Mouse (Mus musculus) embryonic facial prominence, embryonic 10.5 days (tissue): ENCODE data around the gene Foxk1. TPM values are rescaled to one million over a fixed set of nuclear protein-coding genes. Genes with fewer than 3 reads are reported as not detected.

Source experiments
- DNase-seq: peaks from one replicate; pipeline ENCODE4 v3.0.0-alpha.2; 2017; ENCODE audit warnings: low spot score
- H3K27ac ChIP-seq: fragments of 300-500 bp; sonication (generic); replicated peaks from 2 replicates; pipeline ENCODE4 v1.5.1; 2016; ENCODE audit warnings: mild to moderate bottlenecking
- H3K27me3 ChIP-seq: fragments of 300-500 bp; sonication (generic); replicated peaks from 2 replicates; pipeline ENCODE4 v1.6.1; 2016; ENCODE audit warnings: low read depth, mild to moderate bottlenecking; ENCODE audit not compliant: poor library complexity, severe bottlenecking
- H3K36me3 ChIP-seq: fragments of 300-500 bp; sonication (generic); replicated peaks from 2 replicates; pipeline ENCODE4 v1.6.1; 2016; ENCODE audit warnings: mild to moderate bottlenecking, moderate library complexity
- H3K4me1 ChIP-seq: fragments of 300-500 bp; sonication (generic); 2 replicates; pipeline ENCODE4 v1.6.1; 2016
- H3K4me3 ChIP-seq: fragments of 300-500 bp; sonication (generic); 2 replicates; pipeline ENCODE4 v1.5.1; 2016; ENCODE audit warnings: mild to moderate bottlenecking, moderate library complexity
- H3K9me3 ChIP-seq: fragments of 300-500 bp; sonication (generic); 2 replicates; pipeline ENCODE4 v1.6.1; 2016; ENCODE audit warnings: mild to moderate bottlenecking
- WGBS: fragments of 180-500 bp; shearing (Covaris S2); methylation state at CpG from one replicate; pipeline ENCODE4 v1.1.7; 2016; 5-methylcytosine and 5-hydroxymethylcytosine counted together
- polyA plus RNA-seq: library from polyadenylated mRNA; unstranded; fragments of >200 nt; fragmentation: Nextera tagmentation; extraction: Ambion mirVana; gene quantifications from 2 replicates; pipeline ENCODE4 v1.2.1, GENCODE M21; 2016

The Foxk1 gene
- polyA plus RNA-seq, 1 experiment from 2014 or later: 4.8 TPM

DNA sequence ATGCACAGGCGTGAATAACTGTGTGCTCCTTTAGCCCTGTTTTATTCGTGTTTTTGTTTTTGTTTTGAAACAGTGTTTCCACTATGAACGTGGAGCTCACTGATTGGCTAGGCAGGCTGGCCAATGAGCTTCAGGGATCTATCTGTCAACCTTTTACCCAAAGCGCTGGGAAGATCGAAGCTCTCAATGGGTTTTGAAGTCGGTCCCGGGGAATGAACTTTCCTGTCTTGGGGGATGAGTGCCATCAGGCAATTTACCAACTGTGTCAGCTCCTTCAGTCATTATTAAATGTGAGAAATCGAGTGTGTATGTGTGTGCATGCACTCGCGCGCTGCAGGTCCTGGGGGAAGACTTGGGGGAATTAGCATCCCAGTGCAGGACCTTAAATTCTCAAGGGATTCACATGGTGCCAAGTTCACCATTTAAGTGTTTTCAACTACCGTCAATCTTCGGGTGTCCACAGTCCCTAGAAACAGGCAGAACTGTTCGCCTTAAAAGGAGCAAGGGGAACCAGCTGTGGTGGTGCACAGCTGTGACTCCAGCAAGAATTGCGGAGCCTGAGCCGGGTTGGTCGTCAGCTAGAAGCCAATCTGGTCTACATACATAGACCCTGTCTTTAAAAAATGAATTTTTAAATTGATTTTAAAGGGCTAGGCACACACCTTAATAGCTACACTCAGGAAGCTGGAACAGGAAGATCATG lies 965 bp upstream of the Foxk1 start:
- Histone ChIP-seq H3K27me3 (no peaks in the 10 kb centered on the region), H3K36me3 (peaks cover 17% of the 10 kb centered on the region), H3K4me3 (peak overlapping the region; percentile 96), H3K27ac (peak overlapping the region; percentile 93), H3K9me3 (no peaks in the 10 kb centered on the region), H3K4me1 (peaks cover 50% of the 10 kb centered on the region)
- DNase-seq: peak; percentile 41
- 32% methylated on average over 17 of the region's 17 CpGs for WGBS

DNA sequence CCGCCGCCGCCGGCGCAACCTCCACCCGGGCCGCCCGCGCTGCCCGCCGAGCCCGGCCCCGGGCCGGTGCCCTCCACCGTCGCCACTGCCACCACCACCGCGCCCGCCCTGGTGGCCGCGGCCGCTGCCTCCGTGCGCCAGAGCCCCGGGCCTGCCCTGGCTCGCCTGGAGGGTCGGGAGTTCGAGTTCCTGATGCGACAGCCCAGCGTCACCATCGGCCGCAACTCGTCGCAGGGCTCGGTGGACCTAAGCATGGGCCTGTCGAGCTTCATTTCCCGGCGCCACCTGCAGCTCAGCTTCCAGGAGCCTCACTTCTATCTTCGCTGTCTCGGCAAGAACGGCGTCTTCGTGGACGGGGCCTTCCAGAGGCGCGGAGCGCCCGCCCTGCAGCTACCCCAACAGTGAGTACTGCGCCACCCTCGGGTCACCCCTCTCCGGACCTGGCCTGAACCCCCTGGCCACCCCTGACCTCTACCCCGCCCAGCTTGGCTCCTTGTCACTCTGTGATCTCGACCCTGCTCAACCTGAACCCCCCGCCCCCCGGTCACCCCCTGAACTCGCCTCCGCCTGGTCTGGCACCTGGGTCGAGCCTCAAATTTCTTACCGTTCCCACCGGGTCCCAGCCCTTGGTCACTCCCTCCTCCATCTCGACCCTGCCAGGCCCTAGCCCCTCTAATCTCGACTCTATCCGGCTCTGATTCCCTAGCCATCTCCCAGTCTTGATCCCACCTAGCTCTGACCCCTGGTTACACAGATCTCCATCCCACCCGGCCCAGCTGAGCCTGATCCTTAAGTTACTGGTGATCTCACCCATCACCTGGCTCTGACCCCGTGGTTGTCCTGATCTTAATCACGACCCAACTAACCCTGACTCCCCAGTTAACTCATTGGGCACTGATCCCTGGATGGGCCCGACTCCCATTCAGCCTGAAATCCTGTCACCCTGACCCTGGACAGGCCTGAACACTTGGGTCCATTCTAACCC lies 636 bp downstream of the Foxk1 start:
- WGBS: 1% methylated on average over 67 of the region's 67 CpGs
- H3K4me3 ChIP-seq: peak overlapping the region; percentile 96
- H3K4me1 ChIP-seq: peaks cover 63% of the 10 kb centered on the region
- peak; percentile 22 for DNase-seq
- H3K9me3 ChIP-seq: no peaks in the 10 kb centered on the region
- peaks cover 32% of the 10 kb centered on the region for H3K36me3 ChIP-seq
- H3K27ac ChIP-seq: peak overlapping the region; percentile 93
- no peaks in the 10 kb centered on the region for H3K27me3 ChIP-seq

DNA sequence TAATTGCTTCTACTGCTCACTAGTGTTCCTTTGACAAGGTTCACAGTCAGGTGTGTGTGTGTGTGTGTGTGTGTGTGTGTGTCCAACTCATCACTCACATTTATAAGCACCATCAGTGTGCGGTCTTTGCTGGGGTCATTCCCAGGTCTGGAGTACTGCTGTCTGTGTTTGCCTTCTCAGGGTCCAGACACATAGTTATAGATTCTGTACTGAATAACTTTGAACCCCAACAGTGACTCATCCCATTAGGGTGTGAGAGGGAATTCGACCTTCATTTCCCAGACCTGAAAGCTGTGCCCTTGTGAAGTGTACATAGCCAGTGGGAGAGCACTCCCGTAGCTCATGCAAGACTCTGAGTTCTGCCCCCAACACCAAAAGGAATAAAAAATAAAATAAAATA lies 2.4 kb downstream of the Foxk1 start:
- 87% methylated on average over 3 of the region's 3 CpGs for whole genome bisulfite sequencing
- H3K27ac ChIP-seq: no peak overlapping the region
- H3K9me3 ChIP-seq: no peaks in the 10 kb centered on the region
- H3K4me1 ChIP-seq: peaks cover 81% of the 10 kb centered on the region
- no peak for DNase-seq
- peak overlapping the region; percentile 96; the same call in 1 of the 2 replicates for H3K4me3 ChIP-seq
- H3K27me3 ChIP-seq: no peaks in the 10 kb centered on the region
- peaks cover 48% of the 10 kb centered on the region for H3K36me3 ChIP-seq

DNA sequence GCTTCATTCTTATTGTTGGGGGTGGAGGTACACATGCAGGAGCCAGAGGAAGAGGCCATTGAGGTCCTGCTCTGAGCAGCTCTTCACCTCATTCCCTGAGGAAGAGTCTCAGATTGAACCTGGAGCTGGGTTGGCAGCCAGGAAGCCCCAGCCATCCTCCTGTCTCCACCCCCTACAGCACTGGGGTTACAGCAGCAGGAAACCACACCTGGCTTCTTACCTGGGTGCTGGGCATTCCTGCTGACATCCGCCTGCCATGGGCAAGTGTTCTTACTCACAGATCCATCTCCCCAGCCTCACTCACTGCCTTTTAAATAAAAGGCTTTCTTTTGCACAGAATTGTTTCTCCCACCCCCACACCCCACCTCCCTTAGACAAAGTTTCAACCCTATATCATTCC lies 3.0 kb downstream of the Foxk1 start:
- Histone ChIP-seq H3K4me1 (peaks cover 87% of the 10 kb centered on the region), H3K27me3 (no peaks in the 10 kb centered on the region), H3K36me3 (peaks cover 48% of the 10 kb centered on the region), H3K27ac (no peak overlapping the region), H3K4me3 (peak overlapping the region; percentile 23; the same call in 1 of the 2 replicates), H3K9me3 (no peaks in the 10 kb centered on the region)
- WGBS: 88% methylated on average over 1 of the region's 1 CpGs
- DNase-seq: no peak

DNA sequence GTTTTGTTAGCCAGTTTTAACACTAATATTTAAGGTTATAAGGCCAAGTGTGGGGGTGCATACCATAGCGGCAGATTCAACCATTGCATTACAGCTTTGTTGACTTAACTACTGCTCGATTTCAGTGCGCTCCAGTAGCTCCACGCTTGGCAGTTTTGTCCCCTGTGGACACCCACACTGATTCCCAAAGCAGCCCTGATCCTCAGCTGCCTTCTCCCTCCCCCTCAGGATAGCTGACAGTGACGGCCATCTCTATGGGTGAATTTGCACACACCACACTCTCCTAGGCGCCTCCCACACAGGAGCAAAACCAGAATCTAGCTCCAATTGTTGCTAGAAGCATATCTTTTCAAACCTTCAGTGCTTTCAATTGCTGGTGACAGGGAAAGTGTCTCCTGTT lies 4.1 kb downstream of the Foxk1 start:
- Histone ChIP-seq H3K36me3 (peaks cover 48% of the 10 kb centered on the region), H3K4me1 (peaks cover 93% of the 10 kb centered on the region), H3K4me3 (no peak overlapping the region), H3K27me3 (no peaks in the 10 kb centered on the region), H3K27ac (no peak overlapping the region), H3K9me3 (no peaks in the 10 kb centered on the region)
- 78% methylated on average over 6 of the region's 6 CpGs for WGBS
- no peak for DNase-seq

DNA sequence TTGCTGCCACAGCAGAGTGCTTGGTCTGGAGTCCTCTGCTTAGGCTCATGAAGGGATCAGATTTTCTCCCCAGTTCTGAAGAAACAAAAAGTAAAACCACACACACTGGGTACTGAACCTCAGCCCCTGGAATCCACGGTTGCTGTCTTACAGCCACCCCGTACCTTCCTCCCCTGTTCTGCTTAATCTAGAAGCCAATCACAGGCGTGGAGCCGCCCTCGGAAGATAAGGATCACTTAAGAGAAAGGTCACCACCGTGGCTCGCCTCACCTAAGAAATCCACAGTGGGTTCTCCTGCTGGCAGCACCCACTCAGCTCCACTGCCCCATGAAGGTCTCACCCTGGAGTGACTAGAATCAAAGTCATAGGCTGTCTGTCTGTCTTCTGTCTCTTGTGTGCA lies 5.1 kb downstream of the Foxk1 start:
- Histone ChIP-seq H3K4me1 (peaks cover 94% of the 10 kb centered on the region), H3K36me3 (peaks cover 56% of the 10 kb centered on the region), H3K9me3 (no peaks in the 10 kb centered on the region), H3K4me3 (no peak overlapping the region), H3K27ac (no peak overlapping the region), H3K27me3 (no peaks in the 10 kb centered on the region)
- WGBS: 80% methylated on average over 7 of the region's 7 CpGs
- no peak for DNase-seq

DNA sequence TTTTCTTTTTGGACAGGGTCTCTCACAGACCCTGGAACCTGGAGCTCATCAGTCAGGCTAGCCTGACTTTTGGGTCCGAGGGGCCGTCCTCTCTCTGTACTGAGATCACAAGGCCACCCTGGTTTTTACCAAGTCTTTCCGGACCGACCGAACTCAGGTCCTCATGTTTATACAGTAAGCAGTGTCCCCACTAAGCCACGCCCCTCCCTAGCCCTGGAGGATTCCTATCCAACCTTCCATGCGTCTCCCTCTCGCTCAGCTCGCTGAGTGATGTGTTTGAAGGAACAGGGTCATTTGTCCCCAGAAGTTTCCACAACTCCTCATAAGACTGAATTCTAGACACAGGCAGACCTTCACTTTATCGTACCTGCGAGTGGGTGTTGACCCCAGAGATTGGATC lies 5.6 kb downstream of the Foxk1 start:
- Histone ChIP-seq H3K27me3 (no peaks in the 10 kb centered on the region), H3K27ac (no peak overlapping the region), H3K36me3 (peaks cover 56% of the 10 kb centered on the region), H3K4me3 (no peak overlapping the region), H3K9me3 (no peaks in the 10 kb centered on the region), H3K4me1 (peaks cover 91% of the 10 kb centered on the region)
- DNase-seq: no peak
- 75% methylated on average over 11 of the region's 11 CpGs for WGBS

DNA sequence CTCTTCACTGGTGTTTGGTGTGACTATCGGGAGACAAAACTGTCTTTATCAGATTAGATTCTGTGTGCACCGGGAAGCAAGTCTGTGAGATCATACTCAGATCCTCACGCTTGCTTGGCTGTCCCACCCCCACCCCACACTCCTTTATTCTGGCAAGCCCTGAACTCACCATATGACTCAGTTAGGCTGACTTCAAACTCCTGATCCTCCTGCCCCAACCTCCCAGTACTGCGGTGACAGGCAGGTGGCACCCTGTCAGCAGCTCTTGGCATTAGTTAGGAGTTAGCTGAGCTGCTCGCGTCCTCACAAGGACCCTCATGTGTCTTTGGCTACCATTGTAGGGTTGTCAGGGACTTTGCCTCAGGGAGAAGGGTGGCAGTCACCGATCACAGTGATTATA lies 6.1 kb downstream of the Foxk1 start:
- no peaks in the 10 kb centered on the region for H3K27me3 ChIP-seq
- 81% methylated on average over 7 of the region's 7 CpGs for WGBS
- no peaks in the 10 kb centered on the region for H3K9me3 ChIP-seq
- H3K36me3 ChIP-seq: peaks cover 60% of the 10 kb centered on the region
- H3K4me1 ChIP-seq: peaks cover 89% of the 10 kb centered on the region
- no peak for DNase-seq
- no peak overlapping the region for H3K27ac ChIP-seq
- H3K4me3 ChIP-seq: no peak overlapping the region

DNA sequence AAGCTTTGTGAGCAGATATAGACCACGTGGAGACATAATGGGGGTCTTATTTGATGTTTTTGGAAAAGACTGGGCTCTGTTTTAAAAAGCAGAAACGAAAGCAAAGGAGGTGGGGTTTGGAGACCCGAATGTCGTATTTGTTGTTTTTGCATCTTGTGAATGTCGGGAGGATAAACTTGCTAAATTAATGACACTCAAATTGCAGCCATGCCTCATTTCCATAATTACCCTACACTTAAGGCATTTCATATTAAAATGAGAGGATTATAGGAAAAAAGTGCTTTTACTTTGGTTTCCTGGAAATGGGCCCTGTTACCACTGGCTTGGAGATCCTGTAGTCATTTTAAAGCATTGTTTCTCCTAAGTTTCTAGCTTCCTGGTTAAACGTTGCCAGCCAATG lies 7.9 kb downstream of the Foxk1 start:
- Histone ChIP-seq H3K27ac (no peak overlapping the region), H3K36me3 (peaks cover 57% of the 10 kb centered on the region), H3K4me3 (no peak overlapping the region), H3K9me3 (no peaks in the 10 kb centered on the region), H3K4me1 (peaks cover 91% of the 10 kb centered on the region), H3K27me3 (no peaks in the 10 kb centered on the region)
- 59% methylated on average over 6 of the region's 6 CpGs for WGBS
- DNase-seq: no peak

DNA sequence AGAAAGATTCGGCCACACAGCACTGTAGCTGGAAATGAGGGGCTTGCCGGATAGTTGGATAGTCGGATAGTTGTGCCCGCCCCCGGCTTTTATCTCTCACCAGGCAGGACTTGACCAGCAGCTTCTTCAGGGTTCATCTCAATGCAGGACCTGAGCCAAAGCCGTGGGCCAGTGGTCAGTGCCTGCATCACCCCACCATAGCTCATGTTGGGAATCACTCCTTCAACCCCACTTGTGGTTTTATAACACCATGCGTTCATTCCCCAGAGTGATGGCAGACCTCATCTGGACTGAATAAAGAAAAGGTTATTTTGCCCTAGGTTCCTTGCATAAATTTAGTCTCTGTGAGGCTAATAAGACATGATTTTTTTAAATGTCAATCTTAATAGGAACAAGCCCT lies 9.1 kb downstream of the Foxk1 start:
- Histone ChIP-seq H3K27ac (peak overlapping the region; percentile 63), H3K27me3 (no peaks in the 10 kb centered on the region), H3K4me3 (no peak overlapping the region), H3K4me1 (peaks cover 91% of the 10 kb centered on the region), H3K36me3 (peaks cover 49% of the 10 kb centered on the region), H3K9me3 (no peaks in the 10 kb centered on the region)
- DNase-seq: peak; percentile 31
- WGBS: 37% methylated on average over 7 of the region's 7 CpGs

DNA sequence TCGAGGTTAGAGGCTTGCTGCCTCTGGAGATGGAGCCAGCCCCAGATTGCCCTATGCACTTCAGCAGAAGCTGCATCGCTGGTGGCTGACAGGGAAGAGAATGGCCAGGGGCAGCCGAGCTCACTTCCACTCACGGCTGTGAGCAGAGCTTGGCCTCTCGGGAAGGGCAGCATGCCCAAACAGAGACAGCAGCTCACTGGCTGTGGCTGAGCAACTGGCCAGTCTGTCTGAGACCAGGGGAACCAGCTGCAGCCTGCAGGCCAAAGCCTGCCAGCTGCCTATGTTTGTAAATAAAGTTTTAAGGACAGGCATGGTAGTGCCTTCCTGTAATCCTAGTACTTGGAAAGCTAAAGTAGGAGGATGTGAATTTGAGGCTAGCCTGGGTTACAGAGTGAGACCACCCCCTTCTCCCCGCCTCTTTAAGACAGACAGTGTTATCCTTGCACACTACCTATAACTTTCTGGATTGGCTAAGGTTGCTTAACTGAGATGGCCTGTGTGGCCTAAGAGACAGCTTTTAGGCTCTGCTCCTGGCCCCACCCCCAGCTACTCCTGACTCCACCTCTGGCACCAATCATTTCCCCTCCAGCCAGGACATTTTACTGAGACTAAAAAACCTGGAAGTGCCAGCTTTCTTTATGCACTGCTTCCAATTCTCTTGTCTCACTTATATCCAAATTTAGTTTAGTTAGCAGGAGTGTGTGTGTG lies 11.5 kb downstream of the Foxk1 start:
- H3K27ac ChIP-seq: peak overlapping the region; percentile 7
- H3K9me3 ChIP-seq: no peaks in the 10 kb centered on the region
- no peak overlapping the region for H3K4me3 ChIP-seq
- H3K27me3 ChIP-seq: no peaks in the 10 kb centered on the region
- H3K4me1 ChIP-seq: peaks cover 91% of the 10 kb centered on the region
- H3K36me3 ChIP-seq: peaks cover 33% of the 10 kb centered on the region
- peak; percentile 29 for DNase-seq
- WGBS: 60% methylated on average over 6 of the region's 6 CpGs

DNA sequence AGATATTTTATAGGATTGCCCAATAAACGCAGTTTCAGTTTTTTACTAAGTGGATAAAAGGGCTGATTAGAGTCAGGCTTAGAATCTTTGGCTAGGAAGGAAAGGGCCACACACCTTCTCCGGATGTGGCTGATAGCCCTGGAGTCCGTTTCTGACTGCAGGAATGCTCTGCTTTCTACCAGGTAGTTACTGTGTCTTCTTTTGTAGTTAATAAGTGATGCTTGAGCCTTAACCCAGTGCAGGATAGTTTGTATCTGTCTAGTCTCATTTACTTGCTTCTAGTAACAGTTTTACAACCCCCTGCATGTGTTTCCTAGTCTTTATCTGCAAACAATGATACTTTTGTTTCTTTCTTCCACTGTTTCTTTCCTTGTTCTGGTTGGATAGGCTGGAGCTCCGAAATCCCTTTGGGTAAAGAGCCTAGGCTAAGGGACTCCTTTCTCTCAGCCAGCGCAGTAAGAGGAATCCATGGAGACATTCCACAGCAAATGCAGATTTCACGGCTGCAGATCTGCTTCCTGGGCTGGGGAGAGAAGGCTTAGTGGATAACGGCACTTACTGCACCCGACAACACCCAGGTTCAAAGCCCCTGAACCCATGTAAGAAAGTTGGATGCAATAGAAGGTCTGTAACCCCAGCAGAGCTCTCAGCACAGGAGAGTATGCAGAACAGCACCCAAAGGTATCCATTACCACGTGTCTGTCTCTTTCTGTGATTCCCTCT lies 12.6 kb downstream of the Foxk1 start:
- 19% methylated on average over 9 of the region's 9 CpGs for WGBS
- Histone ChIP-seq H3K27ac (peak overlapping the region; percentile 44; the same call in 1 of the 2 replicates), H3K9me3 (no peaks in the 10 kb centered on the region), H3K27me3 (no peaks in the 10 kb centered on the region), H3K4me3 (no peak overlapping the region), H3K4me1 (peaks cover 80% of the 10 kb centered on the region), H3K36me3 (peaks cover 36% of the 10 kb centered on the region)
- peak; percentile 28 for DNase-seq
